Mouse (Mus musculus) retina, adult 2 months (tissue): ENCODE data around the gene Sult1b1.
"Not testable (repeated sequence)": the region's sequence is repeated elsewhere in the genome, so short reads cannot be mapped to it uniquely, and the experiment has no call there.

ENCODE experiments used
- DNase-seq: peaks from one replicate; pipeline ENCODE4 v3.0.0-alpha.2; 2012; ENCODE audit warnings: low read depth, low spot score

The Sult1b1 gene

DNA sequence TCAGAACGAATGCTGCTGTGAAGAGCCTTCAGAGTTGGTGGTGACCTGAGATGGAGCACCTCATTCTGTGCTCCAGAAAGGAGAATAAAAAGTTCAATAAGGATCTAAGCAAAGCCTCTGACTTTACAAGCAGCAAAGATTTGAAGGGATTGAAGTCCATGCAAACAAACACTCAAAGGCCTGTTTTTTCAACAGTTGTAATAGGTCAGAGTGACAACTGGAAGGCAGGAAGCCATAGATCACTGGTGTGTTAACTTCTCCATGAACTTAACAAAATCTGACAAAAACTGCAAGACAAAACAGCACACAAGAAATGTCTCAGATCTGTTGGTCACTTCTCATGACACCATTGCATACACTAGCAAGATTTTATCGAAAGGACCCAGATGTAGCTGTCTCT lies at the start of gene Sult1b1:
Sult1b1 (minus strand) TSS at position 85 of the 400 bp plus-strand sequence.
- DNase-seq: no peak

DNA sequence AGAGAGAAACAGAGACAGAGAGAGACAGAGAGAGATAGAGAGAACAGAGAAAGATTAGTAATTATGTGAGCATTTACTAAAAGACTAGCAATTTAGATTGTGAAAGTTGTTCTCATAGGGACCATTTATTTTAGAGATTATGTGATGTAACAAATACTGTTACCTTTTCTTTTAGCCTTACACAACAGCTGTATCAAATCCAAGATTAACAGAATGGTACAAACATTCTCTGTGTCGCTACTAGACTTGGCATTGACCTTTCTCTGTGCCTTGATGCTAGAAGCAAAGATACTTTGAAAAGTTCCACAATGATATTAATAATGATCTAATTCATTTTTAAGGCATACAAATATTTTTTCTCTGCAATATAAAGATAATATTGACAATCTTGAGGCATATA lies 42.4 kb upstream of the Sult1b1 start:
- DNase-seq: no peak

DNA sequence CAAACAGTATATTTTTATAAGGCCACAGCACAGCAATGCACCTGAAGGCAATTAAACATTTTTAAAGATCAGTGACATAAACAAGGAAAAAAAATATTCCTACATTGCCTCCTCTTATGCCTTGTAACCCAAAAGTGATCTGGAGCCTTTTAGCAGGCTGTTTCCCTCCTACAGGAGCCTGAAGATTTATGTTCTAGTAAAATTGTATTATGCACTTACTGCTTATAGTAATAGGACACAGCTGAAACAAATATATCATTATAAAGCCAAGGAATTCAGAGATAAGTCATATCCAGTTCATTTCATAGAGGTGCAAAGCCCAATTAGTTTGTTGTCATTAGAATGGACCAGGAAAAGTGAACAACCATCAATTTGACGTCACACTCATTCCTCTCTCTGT lies 36.2 kb upstream of the Sult1b1 start:
- no peak for DNase-seq

DNA sequence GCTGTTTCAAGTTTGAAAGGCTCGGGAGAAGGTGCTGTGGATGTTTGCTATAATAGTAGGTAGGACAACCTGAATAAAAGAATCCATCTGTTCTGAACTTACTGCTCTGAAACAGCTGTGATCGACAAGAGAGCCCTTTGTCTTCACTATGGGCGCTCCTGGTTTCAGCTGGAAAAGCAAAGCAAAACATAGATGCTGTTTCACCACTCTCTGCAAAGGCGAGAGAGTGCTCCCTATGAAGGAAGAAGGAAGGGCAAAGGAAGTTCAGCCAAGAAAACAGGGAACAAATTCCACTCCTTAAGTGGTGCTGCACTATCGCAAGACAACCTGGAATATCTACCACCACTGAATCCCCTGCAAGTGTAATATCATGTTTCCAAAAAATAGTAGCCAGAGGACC lies 35.5 kb upstream of the Sult1b1 start:
- no peak for DNase-seq

DNA sequence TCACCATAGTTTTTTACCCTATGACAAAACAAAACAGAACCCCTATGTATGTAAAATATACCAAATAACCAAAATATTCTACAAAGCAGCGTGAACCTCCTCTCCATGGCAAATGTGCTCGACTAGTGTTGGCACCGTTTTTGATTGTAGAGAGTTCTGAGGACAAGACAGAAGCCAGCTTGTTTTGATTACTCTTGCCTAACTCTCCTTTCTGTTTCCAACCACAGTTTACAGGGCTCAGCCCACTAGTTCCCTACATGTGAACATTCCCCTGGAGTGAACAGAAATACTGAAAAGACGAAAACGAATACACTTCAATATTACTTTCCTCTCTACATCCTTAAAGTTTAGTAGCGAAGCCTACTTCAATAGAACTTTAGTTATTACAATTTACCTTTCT lies 34.8 kb upstream of the Sult1b1 start:
- DNase-seq: no peak

DNA sequence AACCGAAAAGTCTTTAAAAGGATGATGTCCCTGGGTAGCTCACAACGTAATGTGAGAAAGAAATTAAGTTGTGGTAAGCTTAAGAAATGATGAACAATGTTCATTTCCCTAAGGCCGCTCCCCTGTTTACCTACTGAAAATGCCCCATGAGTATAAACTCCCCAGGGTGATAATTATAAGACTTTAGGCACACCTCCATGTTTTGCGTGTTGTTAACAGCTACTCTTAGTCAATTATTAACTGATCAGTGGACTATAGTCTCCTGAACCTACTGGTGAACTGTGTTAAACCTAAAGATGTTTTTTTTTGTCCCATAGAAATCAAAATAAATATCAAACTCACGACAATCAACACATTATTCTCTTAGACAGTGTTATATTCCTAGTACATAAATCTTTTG lies 30.9 kb upstream of the Sult1b1 start, which contains the start of gene Sult1d1:
Sult1d1 (minus strand) TSS at position 183 of the 400 bp plus-strand sequence.
- DNase-seq: no peak

DNA sequence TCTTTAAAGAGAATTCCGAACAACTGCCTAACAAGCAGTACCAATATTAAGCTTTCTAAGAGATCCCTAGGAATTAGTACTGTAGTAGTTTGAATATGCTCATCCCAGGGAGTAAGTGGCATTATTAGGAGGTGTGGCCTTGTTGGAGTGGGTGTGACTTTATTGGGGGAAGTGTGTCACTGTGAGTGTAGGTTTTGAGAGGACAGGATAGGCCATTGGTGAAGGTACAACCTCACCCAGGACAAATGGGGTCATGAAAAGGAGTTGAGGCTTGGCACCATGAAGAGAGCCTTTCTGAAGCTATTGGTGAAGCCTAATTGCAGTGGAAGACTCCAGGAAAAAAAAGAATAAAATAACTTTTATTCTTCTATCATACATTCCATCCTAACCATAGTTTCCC lies 29.3 kb upstream of the Sult1b1 start:
- no peak for DNase-seq

DNA sequence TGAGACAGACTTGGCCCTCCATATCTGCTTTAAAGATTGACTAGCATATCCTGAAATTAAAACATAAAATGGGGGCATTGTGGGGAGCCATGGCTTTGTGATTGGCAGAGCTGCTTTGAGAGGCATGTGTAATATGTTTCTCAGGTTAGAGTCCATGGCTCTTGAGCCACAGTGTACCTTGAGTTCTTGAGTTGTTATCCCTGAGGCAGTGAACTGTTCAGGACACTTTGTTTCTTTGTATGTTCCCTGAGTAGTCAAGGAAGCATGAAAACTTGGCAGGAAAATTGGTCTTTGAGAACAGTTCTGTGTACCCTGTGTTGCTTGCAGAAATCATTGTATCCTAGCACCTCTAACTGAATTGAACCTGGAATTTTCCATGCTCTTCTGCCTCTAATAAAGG lies 25.0 kb upstream of the Sult1b1 start:
- no peak for DNase-seq

DNA sequence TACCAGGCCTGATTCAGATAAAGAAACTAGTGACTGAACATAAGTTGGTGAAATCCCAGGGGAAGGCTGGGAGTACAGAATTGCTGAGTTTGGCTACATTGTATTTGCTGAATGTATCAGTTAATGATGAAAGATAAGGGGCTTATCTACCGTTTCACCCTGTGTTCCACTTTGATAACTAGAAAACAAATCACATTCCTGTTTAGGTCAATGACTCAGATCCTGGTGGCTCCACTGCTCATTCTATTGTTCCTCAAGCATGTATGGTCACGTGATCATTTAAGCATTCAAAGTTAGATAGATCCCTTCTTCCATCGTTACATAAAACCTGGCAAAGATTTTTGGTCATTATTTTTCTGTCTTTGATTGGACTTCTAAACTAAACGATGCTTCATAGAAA lies 24.5 kb upstream of the Sult1b1 start:
- no peak for DNase-seq

DNA sequence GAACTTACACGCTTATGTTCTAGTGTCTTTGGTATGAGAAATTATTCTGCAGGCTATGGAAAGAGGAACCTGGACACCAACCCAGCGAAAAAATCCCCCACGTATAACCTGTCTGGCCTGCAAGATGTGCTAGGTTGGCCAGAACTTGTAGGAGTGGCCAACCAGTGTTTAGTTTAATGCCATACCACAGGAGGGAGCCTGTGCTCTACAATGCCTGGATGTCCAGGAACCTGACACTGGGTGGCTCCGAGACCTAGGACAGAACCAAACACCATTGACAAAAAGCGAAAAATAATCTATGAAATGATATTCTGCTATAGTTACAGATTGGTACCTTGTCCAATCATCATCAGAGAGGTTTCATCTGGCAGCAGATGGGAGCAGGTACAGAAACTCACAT lies 22.1 kb upstream of the Sult1b1 start:
- no peak for DNase-seq

DNA sequence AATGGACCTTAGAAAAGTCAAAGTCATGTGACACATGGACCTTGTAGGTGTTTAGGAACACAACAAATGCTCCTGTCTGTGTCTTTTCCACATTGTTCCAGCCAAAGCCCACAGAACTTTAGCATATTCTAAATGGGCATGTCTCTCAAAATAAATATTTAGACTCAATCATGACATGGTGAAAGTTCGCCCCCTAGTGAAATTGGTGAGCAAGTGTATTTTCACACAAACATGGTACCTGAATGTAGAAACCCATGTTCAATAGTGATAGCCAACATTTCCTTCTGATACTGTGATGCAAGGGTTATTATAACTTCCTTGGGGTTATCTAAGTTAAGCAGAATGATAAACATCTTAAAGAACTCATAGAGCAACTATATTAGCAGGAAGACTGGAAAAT lies 12.9 kb upstream of the Sult1b1 start:
- no peak for DNase-seq

DNA sequence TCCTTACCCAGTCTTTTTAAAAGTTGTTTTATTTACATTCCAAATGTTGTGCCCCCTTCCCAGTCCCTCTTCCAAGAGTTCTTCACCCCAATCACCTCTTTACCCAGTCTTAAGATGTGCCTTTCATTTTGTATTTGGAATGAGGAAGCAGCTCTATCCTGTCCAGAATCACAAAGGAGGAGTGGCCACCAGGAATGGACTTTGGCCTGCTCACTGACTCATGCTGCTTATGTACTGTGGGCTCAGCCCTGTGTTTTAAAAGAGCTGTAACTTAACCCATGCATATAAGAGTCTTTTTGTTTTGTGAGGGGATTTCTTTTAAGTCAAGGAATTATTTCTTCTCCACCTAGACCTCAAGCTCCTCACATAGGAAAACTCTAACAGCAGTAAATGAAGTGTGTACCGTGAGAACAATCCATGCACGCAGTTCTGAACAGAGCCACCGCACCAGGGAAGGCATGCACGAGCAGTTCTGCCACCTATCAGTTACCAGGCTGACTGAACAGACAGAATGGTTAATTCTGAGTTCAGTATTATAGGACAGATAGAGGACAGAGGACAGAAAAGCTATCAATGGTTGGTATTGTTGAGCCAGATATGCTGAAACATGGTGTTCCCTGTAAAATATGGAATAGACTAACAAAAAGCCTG lies 1.9 kb downstream of the Sult1b1 start:
- no peak for DNase-seq

DNA sequence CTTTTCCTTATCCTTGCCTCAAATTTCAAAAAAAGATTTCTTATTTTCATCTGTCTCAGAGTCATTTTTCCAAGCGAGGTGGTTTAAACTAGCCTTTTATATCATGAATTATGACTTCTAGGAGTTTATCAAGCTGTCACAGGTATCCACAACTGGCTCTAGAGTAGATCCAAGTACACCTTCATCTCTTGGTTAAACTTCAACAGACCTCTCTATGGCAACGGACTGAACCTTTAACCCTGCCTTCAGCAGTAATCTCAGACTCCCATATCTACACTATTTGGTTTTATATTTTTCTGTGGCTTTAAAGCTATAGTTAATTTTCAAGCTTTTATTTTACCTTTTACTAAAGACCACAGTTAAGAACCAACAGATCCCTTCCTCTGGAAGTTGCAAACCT lies 5.7 kb downstream of the Sult1b1 start:
- no peak for DNase-seq

DNA sequence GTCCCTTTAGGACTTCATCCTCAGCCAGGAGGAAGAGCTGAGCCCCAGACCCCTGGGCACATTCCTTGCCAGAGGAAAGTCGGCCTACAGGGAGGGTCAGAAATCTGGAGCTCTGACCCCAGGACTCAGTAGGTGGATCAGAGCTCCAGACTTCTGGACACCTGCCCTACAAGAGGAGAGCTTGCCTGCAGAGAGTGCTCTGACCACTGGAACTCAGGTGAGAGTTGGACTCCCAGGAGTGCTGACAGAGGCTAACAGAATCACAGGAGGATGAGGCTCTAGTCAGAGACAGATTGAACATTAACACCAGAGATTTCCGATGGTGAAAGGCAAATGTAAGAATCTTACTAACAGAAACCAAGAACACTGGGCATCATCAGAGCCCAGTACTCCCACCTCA lies 14.4 kb downstream of the Sult1b1 start:
- DNase-seq: not testable (repeated sequence)

DNA sequence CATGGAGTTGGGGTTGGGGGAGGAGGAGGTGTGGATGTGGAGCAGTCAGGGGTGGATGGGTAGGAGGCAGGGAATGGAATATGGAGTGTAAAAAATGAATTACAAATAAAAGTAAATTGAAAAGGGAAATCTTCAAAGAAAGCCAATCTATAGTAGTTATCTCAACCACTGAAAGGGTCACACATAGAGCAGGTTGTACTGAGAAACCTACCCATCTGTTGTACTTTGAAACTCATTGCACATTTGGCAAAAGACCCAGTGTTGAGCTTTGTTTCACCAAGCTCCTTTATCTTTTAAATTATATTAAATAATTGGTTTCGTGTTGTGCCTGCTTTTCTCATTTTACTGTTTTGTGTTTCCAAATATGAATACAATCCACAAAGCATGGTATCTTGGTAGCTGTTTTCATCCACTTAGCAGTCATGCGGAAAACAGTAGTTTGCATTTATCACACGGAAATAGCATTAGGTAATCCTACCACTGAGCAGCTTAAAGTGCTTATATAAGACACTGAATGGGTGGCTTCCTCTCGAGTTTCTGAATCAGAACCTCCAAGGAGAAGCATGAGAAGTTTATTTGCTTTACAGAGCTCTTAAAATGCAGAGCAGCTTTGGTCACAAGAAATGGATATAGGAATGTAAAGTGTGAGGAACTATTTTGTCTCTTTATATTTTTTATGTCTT lies 32.1 kb downstream of the Sult1b1 start:
- no peak for DNase-seq

DNA sequence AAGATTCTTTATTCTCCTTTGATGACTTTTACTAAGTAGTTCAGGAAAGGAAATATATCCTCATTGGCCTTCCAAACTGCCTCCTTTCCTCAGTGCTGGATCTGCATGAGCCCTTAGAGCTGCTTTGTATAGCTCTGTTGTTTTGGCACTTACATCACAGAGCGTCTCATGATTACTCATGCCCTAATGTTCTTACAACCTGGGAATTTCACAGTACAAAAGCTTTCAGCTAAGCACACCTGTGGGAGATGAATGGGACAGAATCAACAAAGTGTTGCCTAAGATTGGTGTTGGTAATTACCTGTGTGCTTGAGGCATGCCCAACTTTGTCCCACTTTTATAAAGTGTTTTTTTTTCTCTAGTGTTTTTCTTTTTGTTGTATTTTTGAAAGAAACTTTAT lies 35.3 kb downstream of the Sult1b1 start:
- no peak for DNase-seq

DNA sequence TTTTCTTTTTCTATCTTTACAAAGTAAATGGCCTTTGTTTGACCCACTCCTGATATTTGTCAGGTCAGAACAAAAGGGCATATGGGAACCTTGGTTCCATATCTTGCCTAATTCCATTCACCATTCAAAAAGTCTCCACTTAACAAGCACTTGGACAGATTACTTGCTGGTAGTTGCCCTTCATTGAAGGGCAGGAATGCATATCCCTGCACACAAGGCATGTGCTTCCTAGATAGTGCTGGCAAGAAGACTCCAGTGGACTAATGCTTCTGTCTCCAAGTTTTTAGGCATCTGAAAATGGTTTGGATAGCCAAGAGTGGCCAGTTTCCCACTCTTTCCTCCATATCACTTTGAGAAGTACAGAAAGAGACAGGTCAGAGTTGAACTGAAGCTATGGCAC lies 38.7 kb downstream of the Sult1b1 start:
- no peak for DNase-seq

DNA sequence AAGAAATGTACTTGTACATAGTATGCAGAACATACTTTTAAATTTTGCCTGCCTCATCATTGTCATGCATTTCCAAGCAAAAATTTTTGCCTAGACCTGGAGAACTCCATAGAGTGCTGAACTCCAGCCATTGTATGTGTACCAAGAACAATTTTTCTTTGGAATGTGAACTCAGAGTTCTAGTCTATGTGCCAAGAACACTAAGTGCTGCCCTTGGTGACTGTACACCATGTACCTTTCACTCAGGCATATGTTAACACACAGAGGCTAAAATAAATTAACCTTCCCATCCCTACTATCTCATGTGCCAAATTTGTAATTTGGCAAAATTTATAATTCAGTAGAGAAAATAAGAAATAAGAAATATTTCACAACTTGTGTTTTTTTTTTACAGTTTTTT lies 39.1 kb downstream of the Sult1b1 start:
- no peak for DNase-seq

DNA sequence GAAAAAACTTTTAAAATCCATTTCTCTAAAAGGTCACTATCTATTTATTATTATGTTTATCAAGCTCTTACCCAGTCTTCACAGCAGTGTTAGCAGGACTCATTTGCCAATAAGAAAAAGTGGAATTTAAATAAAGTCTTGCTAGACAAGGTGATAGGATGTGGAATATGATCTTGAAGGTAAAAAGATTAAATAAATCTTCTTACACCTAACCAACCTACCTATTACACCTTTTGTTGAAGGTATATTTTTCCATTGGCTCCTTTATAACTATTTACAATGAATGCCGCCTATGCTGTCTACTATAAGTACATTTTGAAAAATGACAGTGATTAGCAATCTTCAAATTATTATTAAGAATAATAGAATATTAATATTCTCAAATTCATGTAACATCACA lies 47.2 kb downstream of the Sult1b1 start, which contains the start of gene Ugt2a1:
Ugt2a1 (minus strand) TSS at position 101 of the 400 bp plus-strand sequence.
- no peak for DNase-seq

DNA sequence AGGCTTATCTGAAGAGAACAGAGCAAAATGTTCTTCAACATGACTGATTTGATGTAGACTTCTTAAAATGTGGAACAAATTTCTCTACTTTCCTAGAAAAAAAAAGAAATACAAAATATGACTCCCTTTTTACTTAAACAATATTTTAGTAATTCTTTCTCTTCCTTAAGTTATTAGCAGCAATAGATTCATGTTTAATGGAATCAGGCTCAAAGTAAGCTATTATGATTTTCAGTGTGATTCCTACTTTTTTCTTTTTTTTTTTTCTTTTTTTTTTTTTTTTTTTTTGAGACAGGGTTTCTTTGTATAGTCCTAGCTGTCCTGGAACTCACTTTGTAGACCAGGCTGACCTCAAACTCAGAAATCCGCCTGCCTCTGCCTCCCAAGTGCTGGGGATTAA lies 51.3 kb downstream of the Sult1b1 start, which contains the start of gene Gm43638:
Gm43638 (minus strand) TSS at position 101 of the 400 bp plus-strand sequence.
- not testable (repeated sequence) for DNase-seq

DNA sequence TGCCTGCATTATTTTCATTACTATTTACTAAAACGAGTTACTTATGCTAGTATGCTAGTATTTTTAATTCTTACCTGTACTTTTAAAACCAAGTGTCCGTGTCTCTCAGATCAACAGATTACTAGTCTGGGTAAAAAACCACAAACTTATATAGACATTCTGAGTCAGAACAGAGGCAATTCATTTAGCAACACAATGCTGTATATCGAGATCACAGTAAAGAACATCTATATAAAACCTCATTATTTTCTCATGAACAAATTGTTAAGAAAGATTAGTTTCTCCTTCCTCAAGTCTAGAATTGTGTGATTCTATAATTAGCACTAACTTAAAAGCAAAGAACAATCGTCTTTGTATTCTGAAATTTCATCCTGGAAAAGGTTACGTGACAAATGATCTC lies 55.8 kb downstream of the Sult1b1 start, which contains the start of gene Ugt2a2:
Ugt2a2 (minus strand) TSS at position 101 of the 400 bp plus-strand sequence.
- no peak for DNase-seq
